Mouse (Mus musculus) CH12.LX (cell line): Measurements from ENCODE around the gene Tmprss3. TPM values are rescaled to one million over a fixed set of nuclear protein-coding genes. Genes with fewer than 3 reads are reported as not detected.

Source experiments
- DNase-seq: peaks from one replicate; pipeline ENCODE4 v3.0.0-alpha.2; 2013; ENCODE audit errors: extremely low read depth
- H3K27ac ChIP-seq: 2 replicates; pipeline ENCODE4 v1.5.1; 2012; ENCODE audit warnings: low read depth, mild to moderate bottlenecking, control low read depth, moderate library complexity; ENCODE audit not compliant: insufficient read depth
- H3K27me3 ChIP-seq: replicated peaks from 2 replicates; pipeline ENCODE3; 2012; ENCODE audit warnings: inconsistent platforms
- H3K36me3 ChIP-seq, 2 experiments: replicated peaks in 1 of 2; 2 replicates each; pipeline versions ENCODE3 to v1.6.1; 2012; ENCODE audit warnings: inconsistent platforms in 1 of 2, low read length in 1 of 2, mild to moderate bottlenecking in 1 of 2, mixed read lengths in 1 of 2, moderate library complexity in 1 of 2; ENCODE audit not compliant: control insufficient read depth in 1 of 2, insufficient read depth in 1 of 2
- H3K4me1 ChIP-seq, 2 experiments: 2 replicates each; pipeline ENCODE4 v1.6.1; 2012; ENCODE audit warnings: inconsistent platforms in 1 of 2, moderate library complexity in 1 of 2; ENCODE audit not compliant: insufficient read depth in 2 of 2, control insufficient read depth in 1 of 2
- H3K4me2 ChIP-seq: 2 replicates; pipeline ENCODE4 v1.6.1; 2012; ENCODE audit warnings: low read depth, mild to moderate bottlenecking, control low read depth; ENCODE audit not compliant: poor library complexity, insufficient read depth, severe bottlenecking
- H3K4me3 ChIP-seq, 3 experiments: fragments of 150-350 bp in 1 of 3; sonication (generic) in 1 of 3; replicated peaks in 1 of 3; 2 replicates each; pipeline versions ENCODE3 to v1.5.1; 2011 to 2012; ENCODE audit warnings: low read depth in 2 of 3, low read length in 2 of 3, mild to moderate bottlenecking in 2 of 3, moderate library complexity in 2 of 3, control low read depth in 1 of 3, improper control_type of control experiment in 1 of 3, inconsistent platforms in 1 of 3, mixed read lengths in 1 of 3; ENCODE audit not compliant: poor library complexity in 1 of 3
- H3K79me2 ChIP-seq: replicated peaks from 2 replicates; pipeline ENCODE4 v1.6.1; 2012; ENCODE audit warnings: mild to moderate bottlenecking, moderate library complexity; ENCODE audit not compliant: control insufficient read depth, poor library complexity, insufficient read depth, severe bottlenecking; ENCODE audit errors: extremely low read depth
- H3K9ac ChIP-seq: 2 replicates; pipeline ENCODE4 v1.6.1; 2012; ENCODE audit warnings: low read depth, mild to moderate bottlenecking, control low read depth, moderate library complexity; ENCODE audit not compliant: insufficient read depth
- H3K9me3 ChIP-seq: replicated peaks from 2 replicates; pipeline ENCODE3; 2012; ENCODE audit warnings: low read length, inconsistent platforms, mixed read lengths
- GABPA ChIP-seq: IDR thresholded peaks from 2 replicates; pipeline ENCODE4 v1.6.1; 2012; ENCODE audit warnings: low read depth, low read length, improper control_type of control experiment, inconsistent platforms; ENCODE audit not compliant: insufficient replicate concordance
- IRF4 ChIP-seq: IDR thresholded peaks from 2 replicates; pipeline ENCODE4 v1.6.1; 2014; ENCODE audit warnings: low read depth, mild to moderate bottlenecking, inconsistent platforms, low read length, improper control_type of control experiment
- MAFK ChIP-seq: IDR thresholded peaks from 2 replicates; pipeline ENCODE4 v1.6.1; 2011; ENCODE audit warnings: low read length, improper control_type of control experiment; ENCODE audit not compliant: insufficient replicate concordance
- MAX ChIP-seq: IDR thresholded peaks from 2 replicates; pipeline ENCODE4 v1.6.1; 2011; ENCODE audit warnings: low read length, improper control_type of control experiment
- POLR2AphosphoS2 ChIP-seq: IDR thresholded peaks from 2 replicates; pipeline ENCODE4 v1.6.1; 2011; ENCODE audit warnings: low read depth, low read length, improper control_type of control experiment
- SIN3A ChIP-seq: IDR thresholded peaks from 2 replicates; pipeline ENCODE4 v1.6.1; 2012; ENCODE audit warnings: low read length, improper control_type of control experiment, inconsistent platforms
- TBP ChIP-seq: conservative IDR thresholded peaks from 2 replicates; pipeline ENCODE4 v1.6.1; 2011; ENCODE audit warnings: low read depth, low read length, improper control_type of control experiment
- TCF12 ChIP-seq: IDR thresholded peaks from 2 replicates; pipeline ENCODE4 v1.6.1; 2014; ENCODE audit warnings: low read depth, mild to moderate bottlenecking, inconsistent platforms, low read length, improper control_type of control experiment
- UBTF ChIP-seq: IDR thresholded peaks from 2 replicates; pipeline ENCODE4 v1.6.1; 2012; ENCODE audit warnings: low read depth, mild to moderate bottlenecking, inconsistent platforms, low read length, improper control_type of control experiment, moderate library complexity
- ZMIZ1 ChIP-seq: IDR thresholded peaks from 2 replicates; pipeline ENCODE4 v1.6.1; 2012; ENCODE audit warnings: low read depth, mild to moderate bottlenecking, inconsistent platforms, low read length, improper control_type of control experiment
- dilution Hi-C: fragments of 300-500 bp; cut with MboI; formaldehyde crosslinking; loops from 2 replicates; pipeline ENCODE4 v1.14.3; 2020; ENCODE audit warnings: low sequenced_read_pairs; ENCODE audit not compliant: extremely low pct_unique_long_range_greater_than_20kb, extremely low pct_ligation_motif_present
- in situ Hi-C: fragments of 300-500 bp; cut with MboI; formaldehyde crosslinking; loops from 3 replicates; pipeline ENCODE4 v1.14.3; 2019; ENCODE audit warnings: low sequenced_read_pairs, low pct_ligation_motif_present, low pct_unique_long_range_greater_than_20kb, mixed read lengths
- polyA plus RNA-seq: library from polyadenylated mRNA; unstranded; fragments of >175 nt; gene quantifications from 2 replicates; pipeline ENCODE4 v1.2.1, GENCODE M21; 2012; ENCODE audit warnings: low read depth; ENCODE audit not compliant: insufficient read length
- total RNA-seq, 2 experiments: library from RNA; depleted of rRNA; stranded (reverse); fragments of 300-350 nt in 1 of 2; fragments of >200 nt in 1 of 2; gene quantifications; 2 replicates each; pipeline ENCODE4 v1.2.3; 2012 to 2014

Gene Tmprss3
- total and polyA plus RNA-seq, 3 experiments, result not detected

DNA sequence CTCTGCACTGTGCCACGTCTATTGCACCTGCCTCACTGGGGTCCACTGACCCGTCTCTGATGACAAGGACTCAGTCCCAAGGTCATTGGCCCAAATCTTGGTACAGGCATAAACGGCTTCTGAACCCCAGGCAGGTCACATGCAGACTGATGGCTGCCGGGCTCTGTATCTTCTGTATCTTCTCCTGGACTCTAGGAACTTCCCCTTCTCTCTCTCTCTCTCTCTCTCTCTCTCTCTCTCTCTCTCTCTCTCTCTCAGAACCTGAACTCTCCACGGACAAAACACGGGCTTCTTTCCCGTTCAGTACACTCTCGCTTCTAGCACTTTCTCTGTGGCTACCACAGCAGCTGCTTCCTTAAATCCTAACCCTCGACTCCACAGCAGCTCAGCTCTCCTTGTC is 52.8 kb downstream of the Tmprss3 start:
- no peaks in the 10 kb centered on the region for H3K79me2 ChIP-seq
- no peaks in the 10 kb centered on the region for H3K4me1 ChIP-seq
- H3K9me3 ChIP-seq, result peaks cover 5% of the 10 kb centered on the region
- H3K27ac ChIP-seq, result no peak overlapping the region
- TF ChIP-seq MAFK (no peak), MAX (no peak), UBTF (no peak), POLR2AphosphoS2 (no peak), TCF12 (no peak), GABPA (no peak), ZMIZ1 (no peak), TBP (no peak)
- TF ChIP-seq, all 38 proteins: peak for 0
- Histone ChIP-seq H3K4me3 (no peak overlapping the region), H3K36me3 (no peaks in the 10 kb centered on the region), H3K9ac (no peak overlapping the region), H3K27me3 (peaks cover 66% of the 10 kb centered on the region), H3K4me2 (no peak overlapping the region)
- DNase-seq, result no peak
- in situ Hi-C loops (no loop called here), dilution Hi-C loops (no loop called here)

DNA sequence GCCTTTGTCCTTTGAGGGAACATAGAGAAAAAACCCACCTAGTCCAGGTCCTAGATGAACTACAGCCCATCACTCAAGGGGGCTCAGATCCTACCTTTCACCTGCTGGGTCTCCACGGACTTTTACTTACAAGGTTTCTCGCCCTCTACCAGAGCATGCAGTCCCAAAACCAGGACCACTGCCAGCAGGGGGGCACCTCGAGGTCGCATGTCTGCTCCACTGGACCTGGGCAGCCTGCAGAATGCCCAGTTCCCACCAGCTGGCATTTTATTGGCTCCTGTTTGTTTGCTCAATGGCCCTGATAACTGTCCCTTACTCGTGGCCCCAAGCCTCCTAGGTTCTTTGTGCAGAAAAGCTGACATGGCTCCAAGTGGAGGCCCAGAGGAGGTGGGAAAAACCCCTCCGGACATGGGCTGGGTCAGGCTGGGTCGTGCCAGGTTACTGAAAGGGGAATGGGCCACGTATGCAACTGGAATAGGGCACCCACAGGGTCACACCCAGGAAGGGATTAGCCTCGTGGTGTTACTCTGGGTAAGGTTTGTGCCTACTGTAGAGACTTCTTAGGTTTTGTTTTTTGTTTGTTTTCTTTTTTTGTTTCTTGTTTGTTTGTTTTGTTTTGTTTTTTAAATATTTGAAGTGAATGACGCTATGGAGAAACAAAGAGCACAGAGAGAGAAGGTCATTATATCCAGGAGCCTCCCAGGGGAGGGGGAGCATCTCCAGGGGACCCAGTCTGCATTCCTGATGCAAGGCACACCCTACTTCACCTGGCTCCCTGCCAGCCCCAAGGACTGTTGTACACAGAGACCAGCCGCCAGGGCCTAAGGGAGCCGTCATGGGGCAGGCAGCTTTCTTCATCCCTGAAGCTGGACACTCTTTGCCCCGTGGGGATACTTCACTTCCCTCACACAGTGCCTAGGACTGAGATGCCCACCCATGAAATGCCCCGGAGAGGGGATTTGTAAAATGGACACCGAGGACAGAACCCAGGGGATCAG is 54.4 kb downstream of the Tmprss3 start, which contains the start of gene Tff2:
Tff2 (minus strand) TSS at position 243 of the 998 bp plus-strand sequence.
- peaks cover 5% of the 10 kb centered on the region for H3K9me3 ChIP-seq
- no peaks in the 10 kb centered on the region for H3K79me2 ChIP-seq
- dilution Hi-C loops, result no loop called here
- no peaks in the 10 kb centered on the region for H3K4me1 ChIP-seq
- peaks cover 60% of the 10 kb centered on the region for H3K27me3 ChIP-seq
- H3K27ac ChIP-seq, result no peak within 1 kb of the TSS
- H3K4me2 ChIP-seq, result no peak within 1 kb of the TSS
- no peak for TF ChIP-seq SIN3A
- no peak within 1 kb of the TSS for H3K4me3 ChIP-seq
- in situ Hi-C loops, result loop anchor here (5.0 kb wide), 1 partner anchor 43 kb away; no protein-coding TSS in a partner anchor
- H3K36me3 ChIP-seq, result no peaks in the 10 kb centered on the region
- DNase-seq, result no peak
- no peak within 1 kb of the TSS for H3K9ac ChIP-seq

DNA sequence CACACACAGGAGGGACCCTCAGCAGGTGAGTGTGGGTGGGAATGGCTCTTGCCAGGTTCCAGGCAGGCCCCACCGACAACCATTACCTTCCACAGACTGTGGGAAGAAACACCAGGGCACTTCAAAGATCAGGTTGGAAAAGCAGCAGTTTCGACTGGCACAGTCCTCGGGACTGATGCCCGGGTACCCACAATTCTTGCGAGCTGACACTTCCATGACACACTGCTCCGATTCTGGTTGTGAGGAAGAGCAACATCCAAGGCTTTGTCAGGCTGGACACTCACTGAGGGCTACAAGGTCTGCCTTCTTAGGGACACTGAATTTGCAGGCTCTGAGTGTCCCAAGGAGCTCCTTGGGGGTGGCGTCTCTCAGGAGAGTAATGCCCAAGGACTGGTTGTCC is 56.7 kb downstream of the Tmprss3 start:
- H3K9ac ChIP-seq, result no peak overlapping the region
- H3K9me3 ChIP-seq, result peaks cover 5% of the 10 kb centered on the region
- no peak overlapping the region for H3K4me2 ChIP-seq
- H3K36me3 ChIP-seq, result no peaks in the 10 kb centered on the region
- in situ Hi-C loops (loop anchor here (5.0 kb wide), 1 partner anchor 45 kb away; no protein-coding TSS in a partner anchor), dilution Hi-C loops (no loop called here)
- peaks cover 0 to 4% of the 10 kb centered on the region in 2 experiments; a peak in 1 of 4 replicates for H3K4me1 ChIP-seq
- DNase-seq, result no peak
- no peaks in the 10 kb centered on the region; the same call in 1 of the 2 replicates for H3K79me2 ChIP-seq
- no peak overlapping the region for H3K4me3 ChIP-seq
- peaks cover 41% of the 10 kb centered on the region for H3K27me3 ChIP-seq
- H3K27ac ChIP-seq, result no peak overlapping the region
- no peak for TF ChIP-seq IRF4
